Mouse (Mus musculus) urinary bladder, adult 18-20 months (tissue): ENCODE results near the gene Ubr4.

Source experiments
- DNase-seq, 2 experiments: peaks; one replicate each; pipeline ENCODE4 v3.0.0; 2022; ENCODE audit warnings: low spot score in 2 of 2, mixed read lengths in 2 of 2

The Ubr4 gene

GRCm38 (mm10) chr4:139430891-139431290 lies 78.5 kb downstream of the Ubr4 start:
- DNase-seq = no peak

GRCm38 (mm10) chr4:139432966-139433765 lies 80.8 kb downstream of the Ubr4 start:
- DNase-seq = no peak

- no peak for DNase-seq
Measured at GRCm38 (mm10) chr4:139441244-139441643, 88.8 kb downstream of the Ubr4 start.

GRCm38 (mm10) chr4:139441806-139442205 lies 89.4 kb downstream of the Ubr4 start:
- no peak for DNase-seq

GRCm38 (mm10) chr4:139442391-139443355 lies 90.3 kb downstream of the Ubr4 start:
- no peak for DNase-seq

- no peak for DNase-seq
Measured at GRCm38 (mm10) chr4:139444315-139444714, 91.9 kb downstream of the Ubr4 start.

GRCm38 (mm10) chr4:139446176-139446575 lies 93.8 kb downstream of the Ubr4 start:
- DNase-seq = no peak

GRCm38 (mm10) chr4:139446731-139447675 lies 94.6 kb downstream of the Ubr4 start:
- DNase-seq = no peak

- DNase-seq = no peak
Measured at GRCm38 (mm10) chr4:139452944-139453700, 100.7 kb downstream of the Ubr4 start.

- DNase-seq = no peak
Measured at GRCm38 (mm10) chr4:139454339-139454738, 101.9 kb downstream of the Ubr4 start.

- DNase-seq = no peak
Measured at GRCm38 (mm10) chr4:139459970-139460369, 107.6 kb downstream of the Ubr4 start.

GRCm38 (mm10) chr4:139464163-139464562 lies 111.8 kb downstream of the Ubr4 start:
- no peak for DNase-seq

GRCm38 (mm10) chr4:139466541-139466940 lies 114.1 kb downstream of the Ubr4 start:
- DNase-seq = no peak

GRCm38 (mm10) chr4:139470198-139470597 lies 117.8 kb downstream of the Ubr4 start:
- peak; percentile 54 to 70 for DNase-seq

- no peak for DNase-seq
Measured at GRCm38 (mm10) chr4:139476663-139477625, 124.5 kb downstream of the Ubr4 start.

- no peak for DNase-seq
Measured at GRCm38 (mm10) chr4:139477983-139478382, 125.6 kb downstream of the Ubr4 start.

- DNase-seq = no peak
Measured at GRCm38 (mm10) chr4:139479176-139479575, 126.8 kb downstream of the Ubr4 start.

- DNase-seq = no peak
Measured at GRCm38 (mm10) chr4:139481400-139481799, 129.0 kb downstream of the Ubr4 start.

GRCm38 (mm10) chr4:139483461-139484105 lies 131.2 kb downstream of the Ubr4 start:
- no peak for DNase-seq
